Mouse (Mus musculus) ovary, postnatal 10 days (tissue): Measurements from ENCODE around the gene Homer2.

Experiments
- DNase-seq: peaks from one replicate; pipeline ENCODE4 v3.0.0; 2022; ENCODE audit warnings: low spot score

The Homer2 gene

GRCm38 (mm10) chr7:81651284-81651683 is 56.0 kb downstream of the Homer2 start:
- no peak for DNase-seq

GRCm38 (mm10) chr7:81649270-81649669 is 58.1 kb downstream of the Homer2 start:
- no peak for DNase-seq

GRCm38 (mm10) chr7:81647959-81648358 is 59.4 kb downstream of the Homer2 start:
- no peak for DNase-seq

- DNase-seq = no peak
These were observed 62.6 kb downstream of the Homer2 start for GRCm38 (mm10) chr7:81644551-81645235.

GRCm38 (mm10) chr7:81641101-81641500 is 66.2 kb downstream of the Homer2 start:
- DNase-seq = no peak

GRCm38 (mm10) chr7:81632586-81632985 is 74.7 kb downstream of the Homer2 start:
- no peak for DNase-seq

GRCm38 (mm10) chr7:81631261-81631660 is 76.1 kb downstream of the Homer2 start:
- DNase-seq = no peak

GRCm38 (mm10) chr7:81626460-81626859 is 80.9 kb downstream of the Homer2 start:
- DNase-seq = no peak

- DNase-seq = no peak
These were observed 83.6 kb downstream of the Homer2 start for GRCm38 (mm10) chr7:81623767-81624166.

GRCm38 (mm10) chr7:81622793-81623192 is 84.5 kb downstream of the Homer2 start:
- DNase-seq = no peak

GRCm38 (mm10) chr7:81615031-81615430 is 92.3 kb downstream of the Homer2 start:
- no peak for DNase-seq

- DNase-seq = no peak
These were observed 94.3 kb downstream of the Homer2 start for GRCm38 (mm10) chr7:81612856-81613635.

- no peak for DNase-seq
These were observed 97.2 kb downstream of the Homer2 start for GRCm38 (mm10) chr7:81610125-81610524.

GRCm38 (mm10) chr7:81606452-81606851 is 100.9 kb downstream of the Homer2 start:
- DNase-seq = no peak

- no peak for DNase-seq
These were observed 101.8 kb downstream of the Homer2 start for GRCm38 (mm10) chr7:81605489-81605888.

- DNase-seq = no peak
These were observed 102.3 kb downstream of the Homer2 start for GRCm38 (mm10) chr7:81604991-81605390.

GRCm38 (mm10) chr7:81599379-81600280 is 107.7 kb downstream of the Homer2 start:
- DNase-seq = no peak

- DNase-seq = no peak
These were observed 109.7 kb downstream of the Homer2 start for GRCm38 (mm10) chr7:81597660-81598059.

- no peak for DNase-seq
These were observed 111.2 kb downstream of the Homer2 start for GRCm38 (mm10) chr7:81596086-81596485.

GRCm38 (mm10) chr7:81595056-81595455 is 112.3 kb downstream of the Homer2 start:
- no peak for DNase-seq

GRCm38 (mm10) chr7:81593387-81593786 is 113.9 kb downstream of the Homer2 start:
- no peak for DNase-seq

- DNase-seq = no peak
These were observed 114.6 kb downstream of the Homer2 start for GRCm38 (mm10) chr7:81592686-81593085.
